10 mouse cellular contexts compared by ENCODE assay signal in genomic region chr2:50589195-50589594, GRCm38 (mm10).
DNase-seq lines count a peak whose midpoint lies in the region; ATAC-seq lines count a peak whose summit lies in the region.
"Had no signal": no experiment of that assay in that cellular context is flagged by ENCODE, and none has a peak within 500 bp of the region (broad histone marks: within the 10 kb centered on the region; RNA-seq: fewer than 3 reads in every experiment).

No protein-coding gene starts in this region.

- no peak for DNase-seq in hindbrain, embryonic 10.5 days (ENCODE audit: low spot score)
- DNase-seq in midbrain, embryonic 10.5 days (ENCODE audit: low spot score) = no peak
- peak; percentile 71 for DNase-seq in thymus, postnatal 4 days
- no peak for DNase-seq in heart, adult 9 months (ENCODE audit: low spot score in 2 of 2)
- DNase-seq in testis, postnatal 14 days (ENCODE audit: low spot score) = no peak
- DNase-seq: cerebellum, adult 8-10 months had no signal

- 46% methylated on average over 6 of the region's 6 CpGs for WGBS in hindbrain, embryonic 15.5 days
- 81% methylated on average over 6 of the region's 6 CpGs for WGBS in hindbrain, embryonic 10.5 days
- 50% methylated on average over 6 of the region's 6 CpGs for WGBS in midbrain, embryonic 13.5 days
- 82% methylated on average over 6 of the region's 6 CpGs for WGBS in midbrain, embryonic 10.5 days

- H3K27me3 ChIP-seq in hindbrain, embryonic 15.5 days = no peaks in the 10 kb centered on the region
- no peaks in the 10 kb centered on the region for H3K27me3 ChIP-seq in hindbrain, embryonic 10.5 days (ENCODE audit: insufficient read depth, poor library complexity, severe bottlenecking)
- H3K27me3 ChIP-seq in midbrain, embryonic 13.5 days = no peaks in the 10 kb centered on the region
- no peaks in the 10 kb centered on the region for H3K27me3 ChIP-seq in midbrain, embryonic 10.5 days (ENCODE audit: low read depth, poor library complexity, severe bottlenecking)
- H3K27me3 ChIP-seq: lung, embryonic 15.5 days had no signal

- 0 out of 2 replicates have a peak, but pooled peaks cover 9% of the 10 kb centered on the region for H3K4me1 ChIP-seq in hindbrain, embryonic 15.5 days (replicated peaks)
- H3K4me1 ChIP-seq in hindbrain, embryonic 10.5 days (replicated peaks) = 0 out of 2 replicates have a peak, but pooled peaks cover 3% of the 10 kb centered on the region
- H3K4me1 ChIP-seq in midbrain, embryonic 13.5 days (replicated peaks) = peaks cover 19% of the 10 kb centered on the region
- peaks cover 4% of the 10 kb centered on the region; the same call in 1 of the 2 replicates for H3K4me1 ChIP-seq in midbrain, embryonic 10.5 days
- H3K4me1 ChIP-seq: lung, embryonic 15.5 days had no signal

- no peak overlapping the region for H3K9ac ChIP-seq in hindbrain, embryonic 15.5 days
- no peak overlapping the region for H3K9ac ChIP-seq in midbrain, embryonic 13.5 days (replicated peaks)
- H3K9ac ChIP-seq: lung, embryonic 15.5 days had no signal

- H3K9me3 ChIP-seq in hindbrain, embryonic 15.5 days = no peaks in the 10 kb centered on the region
- no peaks in the 10 kb centered on the region for H3K9me3 ChIP-seq in hindbrain, embryonic 10.5 days
- H3K9me3 ChIP-seq in midbrain, embryonic 13.5 days = no peaks in the 10 kb centered on the region
- no peaks in the 10 kb centered on the region for H3K9me3 ChIP-seq in midbrain, embryonic 10.5 days (replicated peaks)
- H3K9me3 ChIP-seq: lung, embryonic 15.5 days had no signal

- H3K36me3 ChIP-seq in hindbrain, embryonic 15.5 days = no peaks in the 10 kb centered on the region
- H3K36me3 ChIP-seq in hindbrain, embryonic 10.5 days = no peaks in the 10 kb centered on the region
- no peaks in the 10 kb centered on the region for H3K36me3 ChIP-seq in midbrain, embryonic 13.5 days
- no peaks in the 10 kb centered on the region for H3K36me3 ChIP-seq in midbrain, embryonic 10.5 days
- H3K36me3 ChIP-seq: lung, embryonic 15.5 days had no signal

- H3K4me2 ChIP-seq in hindbrain, embryonic 15.5 days = no peak overlapping the region
- H3K4me2 ChIP-seq in midbrain, embryonic 13.5 days (replicated peaks) = no peak overlapping the region
- H3K4me2 ChIP-seq: lung, embryonic 15.5 days had no signal

- ATAC-seq in hindbrain, embryonic 15.5 days (ENCODE audit: low FRiP score, low read depth) = 0 out of 2 replicates have a peak, but pooled peaks have one; percentile 42
- ATAC-seq in midbrain, embryonic 13.5 days = 0 out of 2 replicates have a peak, but pooled peaks have one; percentile 48
- ATAC-seq in megakaryocyte progenitor cell, adult 5-6 weeks (replicated peaks; ENCODE audit: poor library complexity) = peak; percentile 98

- no peak overlapping the region for H3K27ac ChIP-seq in hindbrain, embryonic 15.5 days (replicated peaks)
- H3K27ac ChIP-seq in hindbrain, embryonic 10.5 days = no peak overlapping the region; the same call in 1 of the 2 replicates
- H3K27ac ChIP-seq in midbrain, embryonic 13.5 days = no peak overlapping the region
- H3K27ac ChIP-seq in midbrain, embryonic 10.5 days (replicated peaks) = no peak overlapping the region
- H3K27ac ChIP-seq: lung, embryonic 15.5 days had no signal

- H3K4me3 ChIP-seq in hindbrain, embryonic 15.5 days = no peak overlapping the region
- no peak overlapping the region for H3K4me3 ChIP-seq in hindbrain, embryonic 10.5 days
- no peak overlapping the region for H3K4me3 ChIP-seq in midbrain, embryonic 13.5 days (replicated peaks)
- no peak overlapping the region for H3K4me3 ChIP-seq in midbrain, embryonic 10.5 days
- H3K4me3 ChIP-seq: lung, embryonic 15.5 days had no signal

Comparison
In these comparisons a context has a peak if more than half of its experiments do, and no peak if none do; other contexts are left out.
1. ATAC-seq: peak in every context shown above with its lines; median percentile 98 in megakaryocyte progenitor cell, adult 5-6 weeks; 48 in midbrain, embryonic 13.5 days; 42 in hindbrain, embryonic 15.5 days.